Mouse (Mus musculus): ENCODE results near the gene Notch4. TPM values are rescaled to one million over a fixed set of nuclear protein-coding genes. Genes with fewer than 3 reads are reported as not detected.

The Notch4 gene
- polyA plus RNA-seq, 1 experiment from 2014 or later = 13.1 TPM

DNA sequence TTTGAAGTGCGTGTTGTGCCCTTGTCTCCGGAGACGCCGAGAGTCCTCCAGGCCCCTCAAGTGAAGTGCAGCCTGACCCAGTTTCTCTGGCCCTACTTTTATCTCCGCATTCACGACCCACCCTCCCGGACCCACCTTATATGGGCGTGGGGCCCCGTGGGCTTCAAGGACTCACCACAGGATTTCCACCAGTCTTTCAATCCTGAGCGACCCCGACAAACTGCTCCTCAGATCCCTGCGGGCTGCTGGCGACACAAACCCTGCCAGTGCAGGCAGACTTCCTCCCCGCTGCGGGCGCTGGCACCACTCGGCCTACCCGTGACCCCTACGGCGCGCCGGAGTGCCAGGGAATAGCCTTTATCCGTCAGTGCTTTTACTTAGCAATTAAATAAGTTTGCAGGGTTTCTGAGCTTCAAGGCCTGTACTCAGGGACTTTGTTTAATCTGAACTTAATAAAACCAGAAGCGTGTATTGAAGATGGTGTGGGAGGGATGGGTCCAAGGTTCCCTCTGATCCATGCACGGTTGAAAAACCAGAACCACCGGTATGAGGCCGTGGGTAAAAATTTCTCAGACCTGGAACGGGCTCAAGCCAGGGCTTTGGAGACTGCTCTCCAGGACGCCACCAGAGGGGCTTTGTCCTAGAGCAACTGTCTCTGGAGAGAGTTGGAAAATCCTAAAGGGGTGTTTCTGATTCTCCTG, 64.0 kb downstream of the Notch4 start, which contains the start of gene Ppt2:
Gene Ppt2, minus strand, starts transcription at position 568 of the 701 bp plus-strand sequence.
- Histone ChIP-seq H3K4me2 (ENCODE audit: low read depth) (peak within 1 kb of the TSS; percentile 92), H3K4me3 (ENCODE audit: low read depth, low read length) (peak within 1 kb of the TSS; percentile 78), H3K36me3 (ENCODE audit: control insufficient read depth, insufficient read depth, low read length) (no peaks in the 10 kb centered on the region), H3K27me3 (ENCODE audit: control insufficient read depth, insufficient read depth, low read length) (peaks cover 33% of the 10 kb centered on the region), H3K9ac (ENCODE audit: low read length) (peak within 1 kb of the TSS; percentile 79), H3K4me1 (ENCODE audit: control insufficient read depth, insufficient read depth, low read length) (peaks cover 19% of the 10 kb centered on the region), H3K27ac (ENCODE audit: low read depth, low read length) (peak within 1 kb of the TSS; percentile 70), H3K9me3 (ENCODE audit: control insufficient read depth, low read length) (no peaks in the 10 kb centered on the region)
- DNase-seq (ENCODE audit: low spot score) (peak; percentile 53), ATAC-seq (ENCODE audit: insufficient read depth, low FRiP score, low TSS enrichment) (0 out of 2 replicates have a peak, but pooled peaks have one; percentile 11)
- 9% methylated on average over 29 of the region's 29 CpGs for WGBS

DNA sequence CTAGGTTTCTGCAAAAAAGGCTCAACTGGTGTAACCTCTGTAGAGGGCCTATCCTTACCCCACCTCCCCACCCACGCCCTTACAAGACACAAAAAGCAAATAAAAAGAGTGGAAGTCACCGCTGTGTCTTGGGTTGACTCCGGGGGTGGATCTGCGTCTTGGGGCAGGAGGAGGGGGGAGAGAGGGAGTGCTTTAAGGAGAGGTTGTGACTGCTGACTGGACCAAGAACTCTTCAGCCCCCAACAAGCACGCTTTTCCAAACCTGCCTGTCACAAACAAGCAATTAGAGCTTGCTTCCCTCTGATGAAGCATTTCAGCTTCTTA, 64.5 kb downstream of the Notch4 start:
- Histone ChIP-seq H3K27ac (ENCODE audit: low read depth, low read length) (no peak overlapping the region), H3K36me3 (ENCODE audit: control insufficient read depth, insufficient read depth, low read length) (no peaks in the 10 kb centered on the region), H3K4me3 (ENCODE audit: low read depth, low read length) (no peak overlapping the region), H3K4me1 (ENCODE audit: control insufficient read depth, insufficient read depth, low read length) (peaks cover 19% of the 10 kb centered on the region), H3K4me2 (ENCODE audit: low read depth) (peak overlapping the region; percentile 92; the same call in 1 of the 2 replicates), H3K9me3 (ENCODE audit: control insufficient read depth, low read length) (no peaks in the 10 kb centered on the region), H3K9ac (ENCODE audit: low read length) (no peak overlapping the region), H3K27me3 (ENCODE audit: control insufficient read depth, insufficient read depth, low read length) (peaks cover 38% of the 10 kb centered on the region)
- 27% methylated on average over 5 of the region's 5 CpGs for WGBS
- ATAC-seq (ENCODE audit: insufficient read depth, low FRiP score, low TSS enrichment) (no peak), DNase-seq (ENCODE audit: low spot score) (no peak)

DNA sequence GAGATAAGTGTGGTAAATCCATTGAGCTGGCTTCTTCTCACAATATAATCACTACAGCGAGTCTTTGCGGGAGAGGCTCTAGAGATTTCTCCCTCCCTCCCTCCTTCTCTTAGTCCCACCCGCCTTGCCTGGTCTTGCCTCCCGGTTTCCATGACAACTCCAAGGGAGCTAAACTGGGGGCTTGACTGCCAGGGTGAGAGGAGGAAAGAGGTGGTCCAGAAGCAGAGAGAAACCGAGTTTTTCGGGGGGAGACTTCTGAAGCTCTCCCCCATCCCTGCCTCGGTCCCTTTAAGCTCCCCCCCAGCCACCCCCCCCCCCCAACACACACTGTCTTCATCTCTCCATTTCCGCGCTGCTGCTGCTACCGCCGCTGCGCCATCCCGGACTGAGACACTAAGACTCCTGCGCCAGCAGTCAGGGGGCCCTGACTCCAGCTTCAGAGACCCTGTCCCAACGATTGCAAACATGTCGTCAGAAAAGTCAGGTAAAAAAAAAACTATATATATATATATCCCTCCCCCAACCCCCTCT, 65.2 kb downstream of the Notch4 start, which contains the start of gene Prrt1:
Gene Prrt1, plus strand, starts transcription at position 313 of the 531 bp plus-strand sequence.
- no peak within 1 kb of the TSS for H3K27ac ChIP-seq (ENCODE audit: low read depth, low read length)
- peaks cover 19% of the 10 kb centered on the region for H3K4me1 ChIP-seq (ENCODE audit: control insufficient read depth, insufficient read depth, low read length)
- no peak for ATAC-seq (ENCODE audit: insufficient read depth, low FRiP score, low TSS enrichment)
- H3K4me3 ChIP-seq (ENCODE audit: low read depth, low read length) = peak within 1 kb of the TSS; percentile 21
- 0% methylated on average over 16 of the region's 16 CpGs for WGBS
- H3K36me3 ChIP-seq (ENCODE audit: control insufficient read depth, insufficient read depth, low read length) = no peaks in the 10 kb centered on the region
- peak within 1 kb of the TSS; percentile 92 for H3K4me2 ChIP-seq (ENCODE audit: low read depth)
- H3K27me3 ChIP-seq (ENCODE audit: control insufficient read depth, insufficient read depth, low read length) = peaks cover 38% of the 10 kb centered on the region
- no peak for DNase-seq (ENCODE audit: low spot score)
- no peak within 1 kb of the TSS for H3K9ac ChIP-seq (ENCODE audit: low read length)
- no peaks in the 10 kb centered on the region for H3K9me3 ChIP-seq (ENCODE audit: control insufficient read depth, low read length)

DNA sequence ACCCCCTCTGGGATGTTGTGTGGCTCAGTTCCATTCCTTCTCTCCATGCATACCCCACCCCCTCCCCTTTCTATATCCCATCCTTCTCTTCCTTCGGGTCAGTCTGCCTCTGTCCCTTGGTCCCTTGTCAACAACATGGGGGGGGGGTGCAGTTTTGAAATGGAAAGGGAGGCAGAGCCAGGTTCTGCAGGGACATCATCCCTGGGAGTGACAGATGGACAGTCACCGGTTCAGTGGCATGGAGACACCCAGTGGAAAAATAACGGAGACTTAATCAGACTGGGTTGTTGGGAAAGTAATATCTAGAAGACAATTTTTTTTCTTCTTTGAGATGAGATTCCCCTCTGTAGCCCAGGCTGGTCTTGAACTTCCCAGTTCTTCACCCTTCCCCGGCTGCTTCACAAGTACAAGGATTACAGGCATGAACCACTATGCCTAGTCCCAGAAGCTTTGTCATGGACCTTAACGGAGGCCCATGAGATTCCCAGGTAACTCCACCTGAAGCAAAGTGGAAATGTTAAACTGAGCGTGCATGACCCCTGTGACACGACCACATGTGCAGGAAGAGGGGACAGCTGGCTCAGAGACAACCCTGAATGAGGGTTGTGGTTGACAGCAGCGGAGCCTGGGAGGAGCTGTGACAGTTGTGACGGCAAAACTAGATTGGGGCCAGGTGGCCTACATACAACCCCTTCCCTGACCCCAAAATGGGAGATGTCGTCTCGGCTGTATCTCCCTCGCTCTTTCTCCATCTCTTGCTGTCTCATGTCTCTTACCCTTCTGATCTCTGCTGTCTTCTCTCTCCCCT, 65.9 kb downstream of the Notch4 start:
- peaks cover 38% of the 10 kb centered on the region for H3K27me3 ChIP-seq (ENCODE audit: control insufficient read depth, insufficient read depth, low read length)
- WGBS = 12% methylated on average over 12 of the region's 12 CpGs
- no peak for DNase-seq (ENCODE audit: low spot score)
- H3K4me2 ChIP-seq (ENCODE audit: low read depth) = peak overlapping the region; percentile 38
- H3K4me1 ChIP-seq (ENCODE audit: control insufficient read depth, insufficient read depth, low read length) = peaks cover 19% of the 10 kb centered on the region
- H3K4me3 ChIP-seq (ENCODE audit: low read depth, low read length) = peak overlapping the region; percentile 21; the same call in 1 of the 2 replicates
- H3K9me3 ChIP-seq (ENCODE audit: control insufficient read depth, low read length) = no peaks in the 10 kb centered on the region
- H3K27ac ChIP-seq (ENCODE audit: low read depth, low read length) = no peak overlapping the region
- no peak overlapping the region for H3K9ac ChIP-seq (ENCODE audit: low read length)
- H3K36me3 ChIP-seq (ENCODE audit: control insufficient read depth, insufficient read depth, low read length) = no peaks in the 10 kb centered on the region
- ATAC-seq (ENCODE audit: insufficient read depth, low FRiP score, low TSS enrichment) = no peak

DNA sequence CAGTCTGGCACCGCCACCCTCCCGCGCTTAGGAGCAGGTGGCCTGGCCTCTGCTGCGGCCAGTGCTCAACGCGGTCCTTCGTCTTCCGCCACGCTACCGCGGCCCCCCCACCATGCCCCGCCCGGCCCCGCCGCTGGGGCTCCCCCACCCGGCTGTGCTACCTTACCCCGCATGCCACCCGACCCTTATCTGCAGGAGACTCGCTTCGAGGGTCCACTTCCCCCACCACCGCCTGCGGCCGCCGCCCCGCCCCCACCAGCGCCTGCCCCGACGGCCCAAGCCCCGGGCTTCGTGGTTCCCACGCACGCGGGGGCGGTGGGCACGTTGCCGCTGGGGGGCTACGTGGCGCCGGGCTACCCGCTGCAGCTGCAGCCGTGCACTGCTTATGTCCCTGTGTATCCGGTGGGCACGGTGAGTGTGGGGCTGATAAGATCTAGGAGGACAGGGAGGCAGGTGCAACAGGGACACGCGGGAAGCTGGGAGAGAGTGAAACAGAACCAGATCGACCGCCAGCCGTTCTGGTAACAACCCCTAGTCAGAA, 66.8 kb downstream of the Notch4 start:
- DNase-seq (ENCODE audit: low spot score) = no peak
- H3K27ac ChIP-seq (ENCODE audit: low read depth, low read length) = no peak overlapping the region
- no peaks in the 10 kb centered on the region for H3K9me3 ChIP-seq (ENCODE audit: control insufficient read depth, low read length)

DNA sequence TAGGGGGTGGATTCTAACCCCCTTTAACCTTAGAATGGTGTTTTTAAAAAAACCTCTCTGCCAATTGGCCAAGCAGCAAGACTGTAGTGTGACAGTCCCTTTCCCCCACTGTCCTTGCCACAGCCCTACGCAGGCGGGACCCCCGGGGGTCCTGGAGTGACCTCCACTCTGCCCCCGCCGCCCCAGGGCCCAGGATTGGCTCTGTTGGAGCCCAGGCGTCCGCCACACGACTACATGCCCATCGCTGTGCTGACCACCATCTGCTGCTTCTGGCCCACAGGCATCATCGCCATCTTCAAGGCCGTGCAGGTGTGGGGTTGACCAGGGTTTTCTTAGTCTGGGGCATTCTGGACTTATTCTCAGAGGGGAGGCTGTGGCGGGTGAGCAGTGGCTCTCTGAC, 67.6 kb downstream of the Notch4 start:
- H3K9ac ChIP-seq (ENCODE audit: low read length) = no peak overlapping the region; the same call in 1 of the 2 replicates
- peaks cover 38% of the 10 kb centered on the region for H3K27me3 ChIP-seq (ENCODE audit: control insufficient read depth, insufficient read depth, low read length)
- DNase-seq (ENCODE audit: low spot score) = no peak

More for the DNA sequence above, 66.8 kb downstream of the Notch4 start:
- 2% methylated on average over 47 of the region's 48 CpGs for WGBS
- H3K9ac ChIP-seq (ENCODE audit: low read length) = peak overlapping the region; percentile 26; the same call in 1 of the 2 replicates
- no peak for ATAC-seq (ENCODE audit: insufficient read depth, low FRiP score, low TSS enrichment)
- H3K27me3 ChIP-seq (ENCODE audit: control insufficient read depth, insufficient read depth, low read length) = peaks cover 38% of the 10 kb centered on the region
- no peaks in the 10 kb centered on the region for H3K36me3 ChIP-seq (ENCODE audit: control insufficient read depth, insufficient read depth, low read length)
- H3K4me1 ChIP-seq (ENCODE audit: control insufficient read depth, insufficient read depth, low read length) = peaks cover 19% of the 10 kb centered on the region
- H3K4me2 ChIP-seq (ENCODE audit: low read depth) = peak overlapping the region; percentile 34
- H3K4me3 ChIP-seq (ENCODE audit: low read depth, low read length) = peak overlapping the region; percentile 21; the same call in 1 of the 2 replicates

DNA sequence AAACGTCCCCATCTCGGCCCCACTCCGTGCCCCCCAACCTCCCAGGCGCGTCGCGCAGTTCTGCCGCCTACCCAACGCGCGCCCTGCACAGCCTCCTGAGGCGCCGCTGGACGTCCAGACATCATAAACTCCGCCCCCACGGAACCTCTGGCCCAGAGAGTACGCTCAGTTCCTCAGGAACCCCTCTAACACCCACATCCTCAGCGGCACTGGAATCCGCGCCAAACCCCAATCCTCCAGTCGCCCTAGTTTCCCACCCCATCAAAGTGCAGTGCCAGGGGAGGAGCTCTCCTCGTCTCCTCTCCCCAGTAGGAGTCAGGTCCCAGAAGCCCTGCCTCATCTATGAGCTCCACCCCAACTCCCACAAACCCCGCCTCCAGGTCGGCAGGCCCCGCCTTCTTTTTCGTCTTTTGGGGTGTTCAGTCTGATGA, 68.2 kb downstream of the Notch4 start:
- Histone ChIP-seq H3K27ac (ENCODE audit: low read depth, low read length) (no peak overlapping the region), H3K4me2 (ENCODE audit: low read depth) (peak overlapping the region; percentile 47), H3K27me3 (ENCODE audit: control insufficient read depth, insufficient read depth, low read length) (peaks cover 38% of the 10 kb centered on the region), H3K4me1 (ENCODE audit: control insufficient read depth, insufficient read depth, low read length) (peaks cover 19% of the 10 kb centered on the region), H3K36me3 (ENCODE audit: control insufficient read depth, insufficient read depth, low read length) (no peaks in the 10 kb centered on the region), H3K4me3 (ENCODE audit: low read depth, low read length) (peak overlapping the region; percentile 29), H3K9ac (ENCODE audit: low read length) (peak overlapping the region; percentile 29), H3K9me3 (ENCODE audit: control insufficient read depth, low read length) (no peaks in the 10 kb centered on the region)
- ATAC-seq (ENCODE audit: insufficient read depth, low FRiP score, low TSS enrichment) (no peak), DNase-seq (ENCODE audit: low spot score) (peak; percentile 42)
- WGBS = under 1% methylated on average over 26 of the region's 26 CpGs

More for the DNA sequence above, 67.6 kb downstream of the Notch4 start:
- Histone ChIP-seq H3K4me3 (ENCODE audit: low read depth, low read length) (peak overlapping the region; percentile 29), H3K9me3 (ENCODE audit: control insufficient read depth, low read length) (no peaks in the 10 kb centered on the region), H3K27ac (ENCODE audit: low read depth, low read length) (no peak overlapping the region), H3K4me1 (ENCODE audit: control insufficient read depth, insufficient read depth, low read length) (peaks cover 19% of the 10 kb centered on the region), H3K36me3 (ENCODE audit: control insufficient read depth, insufficient read depth, low read length) (no peaks in the 10 kb centered on the region), H3K4me2 (ENCODE audit: low read depth) (peak overlapping the region; percentile 47)
- 5% methylated on average over 12 of the region's 12 CpGs for WGBS
- ATAC-seq (ENCODE audit: insufficient read depth, low FRiP score, low TSS enrichment) = no peak

DNA sequence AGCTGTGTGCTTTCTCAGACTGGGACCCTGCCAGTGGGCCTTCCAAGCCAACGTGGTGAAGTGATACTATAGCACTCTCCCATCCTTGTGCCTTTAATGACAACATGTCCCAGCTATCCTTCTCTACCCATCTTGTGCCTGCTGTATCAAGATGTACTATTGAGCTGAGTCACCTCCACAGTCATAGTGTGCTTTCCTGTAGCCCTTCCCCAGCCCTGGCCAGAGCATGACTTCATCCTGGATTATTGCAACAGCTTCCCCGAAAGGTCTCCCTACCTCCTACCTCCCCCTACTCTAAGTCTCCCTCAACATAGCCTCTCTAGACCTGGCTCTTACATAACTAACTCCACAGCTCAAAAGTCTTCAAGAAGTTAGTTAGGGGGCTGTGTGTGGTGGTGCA, 71.6 kb downstream of the Notch4 start:
- H3K27ac ChIP-seq (ENCODE audit: low read depth, low read length) = no peak overlapping the region
- 71% methylated on average over 2 of the region's 2 CpGs for WGBS
- 0 out of 2 replicates have a peak, but pooled peaks cover 4% of the 10 kb centered on the region for H3K4me1 ChIP-seq (ENCODE audit: control insufficient read depth, insufficient read depth, low read length)
- H3K9me3 ChIP-seq (ENCODE audit: control insufficient read depth, low read length) = no peaks in the 10 kb centered on the region
- ATAC-seq (ENCODE audit: insufficient read depth, low FRiP score, low TSS enrichment) = no peak
- no peak overlapping the region for H3K4me3 ChIP-seq (ENCODE audit: low read depth, low read length)
- no peak for DNase-seq (ENCODE audit: low spot score)
- H3K36me3 ChIP-seq (ENCODE audit: control insufficient read depth, insufficient read depth, low read length) = no peaks in the 10 kb centered on the region
- H3K27me3 ChIP-seq (ENCODE audit: control insufficient read depth, insufficient read depth, low read length) = peaks cover 28% of the 10 kb centered on the region
- H3K9ac ChIP-seq (ENCODE audit: low read length) = no peak overlapping the region
- no peak overlapping the region for H3K4me2 ChIP-seq (ENCODE audit: low read depth)

Data from neural tube, embryonic 11.5 days (tissue).